Mouse (Mus musculus) hindbrain, embryonic 14.5 days (tissue): ENCODE data around the gene Ano6. TPM values are rescaled to one million over a fixed set of nuclear protein-coding genes. Genes with fewer than 3 reads are reported as not detected.

ENCODE experiments used
- ATAC-seq: fragments of 200-750 bp; cut with Nextera tagmentation; 2 replicates; pipeline ENCODE4 v1.8.0; 2017; ENCODE audit warnings: moderate number of reproducible peaks, mild to moderate bottlenecking, moderate TSS enrichment, moderate library complexity; ENCODE audit not compliant: low FRiP score
- DNase-seq: peaks from one replicate; pipeline ENCODE4 v3.0.0-alpha.2; 2015; ENCODE audit warnings: low spot score
- H3K27ac ChIP-seq: fragments of 300-500 bp; sonication (generic); 2 replicates; pipeline ENCODE4 v1.5.1; 2014; ENCODE audit warnings: mild to moderate bottlenecking, moderate library complexity
- H3K27me3 ChIP-seq: fragments of 300-500 bp; sonication (generic); 2 replicates; pipeline ENCODE4 v1.6.1; 2014; ENCODE audit warnings: mild to moderate bottlenecking, low read length, mixed read lengths; ENCODE audit not compliant: control insufficient read depth, insufficient read depth
- H3K36me3 ChIP-seq: fragments of 300-500 bp; sonication (generic); replicated peaks from 2 replicates; pipeline ENCODE4 v1.6.1; 2014; ENCODE audit not compliant: control insufficient read depth, insufficient read depth
- H3K4me1 ChIP-seq: fragments of 300-500 bp; sonication (generic); replicated peaks from 2 replicates; pipeline ENCODE4 v1.6.1; 2014; ENCODE audit warnings: antibody characterized with exemption, low read length, mixed read lengths; ENCODE audit not compliant: control insufficient read depth, insufficient read depth
- H3K4me2 ChIP-seq: fragments of 300-500 bp; sonication (generic); replicated peaks from 2 replicates; pipeline ENCODE4 v1.6.1; 2014; ENCODE audit warnings: mild to moderate bottlenecking, moderate library complexity
- H3K4me3 ChIP-seq: fragments of 300-500 bp; sonication (generic); replicated peaks from 2 replicates; pipeline ENCODE4 v1.5.1; 2014; ENCODE audit warnings: mild to moderate bottlenecking, low read length
- H3K9ac ChIP-seq: fragments of 300-500 bp; sonication (generic); 2 replicates; pipeline ENCODE4 v1.6.1; 2014
- H3K9me3 ChIP-seq: fragments of 300-500 bp; sonication (generic); 2 replicates; pipeline ENCODE4 v1.6.1; 2016; ENCODE audit warnings: low read length; ENCODE audit not compliant: control insufficient read depth
- WGBS: fragments of 180-500 bp; shearing (Covaris S2); extraction: QIAGEN DNeasy Blood & Tissue Kit; methylation state at CpG from one replicate; pipeline ENCODE4 v1.1.7; 2014; 5-methylcytosine and 5-hydroxymethylcytosine counted together
- polyA plus RNA-seq: library from polyadenylated mRNA; unstranded; fragments of >200 nt; fragmentation: Nextera tagmentation; extraction: Ambion mirVana; gene quantifications from 2 replicates; pipeline ENCODE4 v1.2.1, GENCODE M21; 2014

Gene Ano6
- polyA plus RNA-seq, 1 experiment from 2014 or later = 33.2 TPM

DNA sequence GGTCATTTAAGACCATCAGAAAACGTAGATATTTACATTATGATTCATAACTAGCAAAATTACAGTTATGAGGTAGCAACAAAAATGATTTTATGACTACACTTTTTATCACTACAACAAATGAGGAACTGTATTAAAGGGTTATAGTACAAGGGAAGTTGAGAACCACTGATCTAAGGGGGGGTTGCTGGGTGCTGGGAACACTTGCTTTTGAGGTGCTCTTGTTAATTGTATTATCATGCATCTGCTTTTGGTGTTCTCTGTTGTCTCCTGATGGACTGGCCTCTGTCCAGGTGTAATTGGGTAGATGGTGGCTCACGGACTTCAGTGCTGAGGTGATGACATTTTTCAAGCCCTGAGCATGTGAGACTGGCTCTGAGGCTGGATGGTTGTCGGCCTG, 130.4 kb downstream of the Ano6 start:
- H3K9ac ChIP-seq = no peak overlapping the region
- H3K4me3 ChIP-seq = no peak overlapping the region
- no peak overlapping the region for H3K27ac ChIP-seq
- H3K4me1 ChIP-seq = no peaks in the 10 kb centered on the region
- H3K9me3 ChIP-seq = no peaks in the 10 kb centered on the region
- H3K27me3 ChIP-seq = no peaks in the 10 kb centered on the region
- no peak overlapping the region for H3K4me2 ChIP-seq
- ATAC-seq (no peak), DNase-seq (no peak)
- H3K36me3 ChIP-seq = peaks cover 4% of the 10 kb centered on the region
- WGBS = 92% methylated on average over 3 of the region's 3 CpGs

DNA sequence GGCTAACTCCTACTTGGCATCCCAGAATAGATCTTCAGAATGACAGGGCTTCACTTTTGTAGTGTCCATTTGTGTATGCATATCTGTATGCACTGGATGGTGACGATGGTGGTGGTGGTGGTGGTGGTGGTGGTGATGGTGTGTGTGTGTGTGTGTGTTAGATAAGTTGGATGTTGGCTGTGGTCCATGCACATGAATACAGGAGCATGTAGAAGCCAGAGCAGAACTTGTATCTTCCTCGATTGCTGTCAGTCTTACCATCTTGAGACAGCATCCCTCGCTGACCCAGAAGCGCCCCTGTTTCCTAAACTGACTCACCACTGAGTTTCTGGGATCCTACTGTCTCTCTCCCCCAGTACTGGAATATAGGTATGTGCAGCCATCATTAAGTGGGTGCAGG, 131.0 kb downstream of the Ano6 start:
- DNase-seq (no peak), ATAC-seq (no peak)
- Histone ChIP-seq H3K27me3 (no peaks in the 10 kb centered on the region), H3K9me3 (no peaks in the 10 kb centered on the region), H3K4me2 (no peak overlapping the region), H3K36me3 (peaks cover 4% of the 10 kb centered on the region; the same call in 1 of the 2 replicates), H3K9ac (no peak overlapping the region), H3K4me3 (no peak overlapping the region), H3K4me1 (no peaks in the 10 kb centered on the region), H3K27ac (no peak overlapping the region)
- 93% methylated on average over 4 of the region's 4 CpGs for WGBS

DNA sequence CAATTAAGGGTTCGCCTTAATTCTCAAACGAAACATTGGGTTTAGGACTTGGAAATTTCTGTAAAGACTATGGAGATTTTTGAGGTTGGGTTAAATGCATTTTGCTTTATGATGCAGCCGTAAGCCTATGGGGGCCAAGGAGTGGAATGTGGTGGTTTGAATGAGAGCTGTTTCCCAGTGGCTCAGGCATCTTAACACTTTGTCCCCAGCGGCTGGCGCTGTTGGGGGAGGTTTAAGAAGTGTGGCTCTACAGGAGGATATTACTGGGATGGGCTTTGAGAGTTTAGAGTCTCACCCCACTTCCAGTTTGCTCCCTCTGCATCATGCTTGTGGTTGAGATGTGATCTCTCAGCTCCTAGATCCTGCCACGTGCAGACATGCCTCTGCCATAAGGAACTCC, 131.9 kb downstream of the Ano6 start:
- 90% methylated on average over 6 of the region's 6 CpGs for WGBS
- no peak overlapping the region for H3K4me2 ChIP-seq
- no peak for ATAC-seq
- no peak overlapping the region for H3K4me3 ChIP-seq
- no peak overlapping the region for H3K9ac ChIP-seq
- no peaks in the 10 kb centered on the region for H3K27me3 ChIP-seq
- no peak for DNase-seq
- peaks cover 6% of the 10 kb centered on the region; the same call in 1 of the 2 replicates for H3K36me3 ChIP-seq
- no peak overlapping the region for H3K27ac ChIP-seq
- H3K4me1 ChIP-seq = no peaks in the 10 kb centered on the region
- no peaks in the 10 kb centered on the region for H3K9me3 ChIP-seq

DNA sequence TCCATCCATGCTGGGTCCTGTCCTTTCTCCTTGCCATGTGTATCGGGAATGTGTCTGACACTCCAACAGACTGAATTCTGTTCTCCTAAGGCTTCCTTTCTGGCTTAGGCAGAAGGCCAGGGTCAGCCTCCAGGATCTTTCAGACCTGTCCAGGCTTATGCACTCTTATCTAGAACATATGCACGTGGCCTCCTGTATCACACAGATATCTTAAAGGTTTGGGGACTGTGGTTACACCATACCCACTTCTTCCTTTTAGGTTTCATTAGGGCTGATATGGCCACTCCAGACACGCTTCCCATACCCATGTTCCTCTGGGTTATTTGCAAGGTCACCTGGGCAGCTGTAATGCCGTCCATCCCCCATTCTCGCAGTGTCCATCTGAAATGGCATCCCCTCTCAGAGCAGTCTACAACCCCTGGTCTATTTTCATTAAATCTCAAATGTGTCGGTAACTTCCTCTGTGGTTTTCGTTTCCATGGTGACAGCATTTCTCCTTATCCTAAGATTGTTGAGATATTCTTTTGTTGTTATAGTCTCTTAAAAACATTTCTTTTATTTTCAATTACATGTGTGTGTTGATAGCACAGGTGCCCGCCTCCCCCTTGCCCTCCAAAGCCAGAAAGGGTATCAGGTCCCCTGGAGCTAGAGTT, 134.8 kb downstream of the Ano6 start:
- Histone ChIP-seq H3K4me3 (no peak overlapping the region), H3K27ac (no peak overlapping the region), H3K27me3 (no peaks in the 10 kb centered on the region), H3K36me3 (peaks cover 14% of the 10 kb centered on the region; the same call in 1 of the 2 replicates), H3K4me2 (no peak overlapping the region), H3K9ac (no peak overlapping the region), H3K4me1 (no peaks in the 10 kb centered on the region), H3K9me3 (no peaks in the 10 kb centered on the region)
- ATAC-seq = no peak
- DNase-seq = no peak
- 85% methylated on average over 8 of the region's 8 CpGs for WGBS

DNA sequence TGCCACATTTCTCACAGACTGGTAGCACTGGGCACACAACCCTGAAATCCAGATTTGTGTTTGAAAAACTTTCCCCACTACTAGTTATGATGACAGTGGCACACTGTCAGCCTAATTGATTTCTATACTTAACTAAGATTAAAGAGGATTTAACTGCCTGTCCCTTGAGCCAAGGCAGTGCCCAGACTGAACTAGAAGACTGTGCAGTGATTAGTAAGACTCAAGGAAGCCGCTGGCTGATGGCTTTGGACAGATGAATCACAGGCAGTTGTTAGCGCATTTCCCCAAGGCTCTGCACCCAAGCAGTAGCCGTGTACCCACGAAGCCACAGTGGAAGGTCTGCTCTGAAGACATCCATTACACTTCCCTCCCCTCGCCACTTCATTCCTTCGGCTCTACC, 138.4 kb downstream of the Ano6 start:
- no peak overlapping the region for H3K4me2 ChIP-seq

DNA sequence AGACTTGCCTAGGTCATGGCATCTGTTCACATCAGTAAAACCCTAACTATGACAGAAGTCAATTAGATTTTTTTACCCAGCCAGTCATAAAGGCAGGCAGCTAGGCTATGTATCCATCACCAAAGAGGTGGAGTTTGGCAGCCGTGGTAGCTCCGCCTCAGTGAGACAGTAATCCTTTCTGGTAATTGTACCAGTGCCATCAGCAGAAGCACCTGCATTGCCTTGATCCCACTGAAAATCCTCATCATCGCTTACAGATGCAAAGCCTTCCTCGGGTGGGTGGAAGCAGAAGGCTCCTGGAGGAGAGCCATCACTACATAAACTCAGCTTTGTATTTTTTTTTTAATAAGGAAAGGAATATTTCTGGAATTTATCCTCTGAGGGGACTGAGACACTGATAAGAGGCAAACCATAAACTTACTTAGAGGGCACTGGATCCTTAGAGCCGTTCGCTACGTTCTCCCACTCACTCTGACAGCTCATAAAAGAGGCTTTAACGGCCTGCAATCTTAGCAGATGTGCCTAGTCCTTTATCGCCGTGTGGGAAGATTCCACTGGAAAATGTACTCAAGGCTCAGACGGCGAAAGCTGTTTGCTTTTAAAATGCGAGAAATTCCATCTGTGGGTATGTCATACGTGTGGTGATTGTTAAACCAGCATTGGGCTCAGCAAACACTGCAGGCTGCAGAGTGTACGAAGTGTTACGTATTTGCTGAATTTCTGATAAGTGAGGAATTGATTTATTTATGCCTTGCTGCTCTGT, 140.6 kb downstream of the Ano6 start:
- 72% methylated on average over 16 of the region's 16 CpGs for WGBS
- Histone ChIP-seq H3K36me3 (peaks cover 10% of the 10 kb centered on the region; the same call in 1 of the 2 replicates), H3K4me3 (no peak overlapping the region), H3K9ac (no peak overlapping the region), H3K4me2 (no peak overlapping the region), H3K27me3 (no peaks in the 10 kb centered on the region), H3K27ac (no peak overlapping the region), H3K4me1 (no peaks in the 10 kb centered on the region), H3K9me3 (no peaks in the 10 kb centered on the region)
- DNase-seq = no peak
- ATAC-seq = no peak

More for the DNA sequence above, 138.4 kb downstream of the Ano6 start:
- DNase-seq (no peak), ATAC-seq (no peak)
- Histone ChIP-seq H3K27me3 (no peaks in the 10 kb centered on the region), H3K9me3 (no peaks in the 10 kb centered on the region), H3K9ac (no peak overlapping the region), H3K27ac (no peak overlapping the region), H3K4me1 (no peaks in the 10 kb centered on the region), H3K36me3 (peaks cover 10% of the 10 kb centered on the region; the same call in 1 of the 2 replicates), H3K4me3 (no peak overlapping the region)
- 91% methylated on average over 6 of the region's 6 CpGs for WGBS

DNA sequence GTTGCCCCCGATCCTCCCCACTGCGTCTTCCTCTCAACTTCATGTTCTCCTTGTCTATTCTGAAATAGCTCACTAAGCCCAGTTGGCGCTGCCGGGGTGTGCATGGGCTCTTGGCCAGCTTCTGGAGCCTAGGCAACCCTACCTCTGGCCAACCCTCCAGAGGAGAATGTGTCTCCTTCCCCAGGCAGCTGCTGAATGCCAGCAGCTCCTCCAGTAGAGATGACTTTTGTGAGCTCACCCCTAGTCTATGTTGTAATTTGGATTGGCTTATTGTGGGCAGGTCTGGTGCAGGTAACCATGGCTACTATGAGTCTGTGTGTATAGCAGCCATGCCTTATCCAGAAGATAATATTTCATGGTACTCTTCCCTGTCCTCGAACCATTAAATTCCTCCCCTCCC, 141.7 kb downstream of the Ano6 start:
- no peak overlapping the region for H3K4me3 ChIP-seq
- no peak overlapping the region for H3K27ac ChIP-seq
- no peaks in the 10 kb centered on the region for H3K4me1 ChIP-seq
- no peaks in the 10 kb centered on the region for H3K27me3 ChIP-seq
- peak; percentile 27; the same call in 1 of the 2 replicates for ATAC-seq
- DNase-seq = no peak
- H3K9ac ChIP-seq = no peak overlapping the region
- no peak overlapping the region for H3K4me2 ChIP-seq
- WGBS = 72% methylated on average over 5 of the region's 5 CpGs
- H3K36me3 ChIP-seq = peaks cover 10% of the 10 kb centered on the region; the same call in 1 of the 2 replicates
- H3K9me3 ChIP-seq = no peaks in the 10 kb centered on the region

DNA sequence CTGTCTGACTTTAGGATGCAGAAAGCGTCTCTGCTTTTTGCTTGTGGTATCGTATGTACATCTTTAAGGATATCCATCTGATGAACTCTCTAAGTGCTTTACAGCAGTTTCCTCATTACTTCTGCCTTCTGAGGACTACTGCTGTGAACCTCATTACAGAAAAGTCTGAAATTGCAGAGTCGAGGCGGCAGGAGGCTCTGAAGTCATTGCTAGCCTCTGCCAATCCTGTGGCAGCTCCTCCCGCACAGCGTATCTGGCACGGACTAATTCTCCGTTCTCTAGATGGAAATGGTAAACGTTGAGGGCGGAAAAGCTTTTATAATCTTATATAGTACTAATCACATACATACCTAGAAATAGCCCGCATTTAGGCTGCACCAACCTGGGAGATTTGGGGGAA, 144.5 kb downstream of the Ano6 start:
- Histone ChIP-seq H3K9ac (no peak overlapping the region), H3K4me1 (no peaks in the 10 kb centered on the region), H3K9me3 (0 out of 2 replicates have a peak, but pooled peaks cover 7% of the 10 kb centered on the region), H3K27me3 (no peaks in the 10 kb centered on the region), H3K36me3 (no peaks in the 10 kb centered on the region), H3K4me2 (no peak overlapping the region), H3K27ac (no peak overlapping the region), H3K4me3 (no peak overlapping the region)
- ATAC-seq = no peak
- 68% methylated on average over 11 of the region's 11 CpGs for WGBS
- peak; percentile 35 for DNase-seq

DNA sequence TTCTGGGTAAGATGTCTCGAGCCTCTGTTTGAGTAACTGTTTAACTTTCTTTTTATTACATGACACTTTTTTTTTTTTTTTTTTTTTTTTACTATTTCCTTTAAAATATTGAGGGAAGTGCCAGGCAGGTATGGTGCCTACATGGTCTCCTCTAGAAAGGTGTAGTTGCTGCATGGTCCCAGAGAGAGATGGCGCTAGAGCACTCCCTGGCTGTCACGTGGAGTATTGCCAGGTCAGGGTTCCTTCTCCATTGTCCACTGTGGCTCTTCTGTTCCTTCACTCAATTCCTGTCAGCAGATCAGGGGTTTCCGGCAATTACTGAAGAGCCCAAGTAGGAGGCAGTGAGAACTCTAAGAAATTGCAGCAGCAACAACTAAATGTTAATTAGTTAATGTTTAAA, 152.8 kb downstream of the Ano6 start:
- no peak overlapping the region for H3K4me3 ChIP-seq
- DNase-seq (no peak), ATAC-seq (no peak)
- H3K9ac ChIP-seq = no peak overlapping the region
- peaks cover 12% of the 10 kb centered on the region for H3K4me1 ChIP-seq
- H3K27ac ChIP-seq = no peak overlapping the region
- H3K36me3 ChIP-seq = peaks cover 16% of the 10 kb centered on the region
- H3K9me3 ChIP-seq = 0 out of 2 replicates have a peak, but pooled peaks cover 7% of the 10 kb centered on the region
- H3K4me2 ChIP-seq = no peak overlapping the region
- no peaks in the 10 kb centered on the region for H3K27me3 ChIP-seq
- 66% methylated on average over 4 of the region's 4 CpGs for WGBS
